Mouse (Mus musculus) heart, postnatal 0 days (tissue): ENCODE results near the gene Baiap2. TPM values are rescaled to one million over a fixed set of nuclear protein-coding genes. Genes with fewer than 3 reads are reported as not detected.

Source experiments
- ATAC-seq: fragments of 200-750 bp; cut with Nextera tagmentation; 2 replicates; pipeline ENCODE4 v1.8.0; 2017; ENCODE audit warnings: low read depth, moderate number of reproducible peaks, moderate library complexity; ENCODE audit not compliant: insufficient read depth
- DNase-seq: peaks from one replicate; pipeline ENCODE4 v3.0.0-alpha.2; 2016; ENCODE audit warnings: low spot score
- H3K27ac ChIP-seq: fragments of 300-500 bp; sonication (generic); 2 replicates; pipeline ENCODE4 v1.5.1; 2014; ENCODE audit warnings: low read depth, mild to moderate bottlenecking
- H3K27me3 ChIP-seq: fragments of 300-500 bp; sonication (generic); 2 replicates; pipeline ENCODE4 v1.6.1; 2014; ENCODE audit warnings: low read length, mixed read lengths; ENCODE audit not compliant: control insufficient read depth, insufficient read depth
- H3K36me3 ChIP-seq: fragments of 300-500 bp; sonication (generic); replicated peaks from 2 replicates; pipeline ENCODE4 v1.6.1; 2014; ENCODE audit warnings: low read length, mixed read lengths; ENCODE audit not compliant: control insufficient read depth, insufficient read depth
- H3K4me1 ChIP-seq: fragments of 300-500 bp; sonication (generic); 2 replicates; pipeline ENCODE4 v1.6.1; 2014; ENCODE audit warnings: antibody characterized with exemption; ENCODE audit not compliant: control insufficient read depth, insufficient read depth
- H3K4me2 ChIP-seq: fragments of 300-500 bp; sonication (generic); 2 replicates; pipeline ENCODE4 v1.6.1; 2014; ENCODE audit warnings: low read depth, mild to moderate bottlenecking, low read length, moderate library complexity
- H3K4me3 ChIP-seq: fragments of 300-500 bp; sonication (generic); 2 replicates; pipeline ENCODE4 v1.5.1; 2014; ENCODE audit warnings: low read depth, low read length
- H3K9ac ChIP-seq: fragments of 300-500 bp; sonication (generic); replicated peaks from 2 replicates; pipeline ENCODE4 v1.6.1; 2014; ENCODE audit warnings: low read depth, low read length, mixed read lengths
- H3K9me3 ChIP-seq: fragments of 300-500 bp; sonication (generic); replicated peaks from 2 replicates; pipeline ENCODE4 v1.6.1; 2016; ENCODE audit warnings: low read length; ENCODE audit not compliant: control insufficient read depth
- CTCF ChIP-seq: IDR thresholded peaks from 2 replicates; pipeline ENCODE4 v1.5.1; 2016; ENCODE audit warnings: antibody characterized with exemption, control low read depth, low read depth
- EP300 ChIP-seq: IDR thresholded peaks from 2 replicates; pipeline ENCODE4 v1.6.1; 2016; ENCODE audit warnings: antibody characterized with exemption, low read depth
- WGBS: fragments of 180-500 bp; shearing (Covaris S2); extraction: QIAGEN DNeasy Blood & Tissue Kit; methylation state at CpG from one replicate; pipeline ENCODE4 v1.1.7; 2014; 5-methylcytosine and 5-hydroxymethylcytosine counted together
- polyA plus RNA-seq: library from polyadenylated mRNA; unstranded; fragments of >200 nt; fragmentation: Nextera tagmentation; extraction: Ambion mirVana; gene quantifications from 2 replicates; pipeline ENCODE4 v1.2.1, GENCODE M21; 2015
- total RNA-seq: library from RNA; depleted of rRNA; stranded (reverse); fragments of >200 nt; gene quantifications from 2 replicates; pipeline ENCODE4 v1.2.3, GENCODE M21; 2014; ENCODE audit warnings: low replicate concordance

Baiap2 gene
- total and polyA plus RNA-seq, 2 experiments from 2014 or later = 8.2 to 22.0 TPM

- no peak overlapping the region for H3K9ac ChIP-seq
- H3K4me2 ChIP-seq = peak overlapping the region; percentile 8
- H3K4me1 ChIP-seq = peaks cover 24% of the 10 kb centered on the region
- peak; percentile 50 for DNase-seq
- peaks cover 14% of the 10 kb centered on the region for H3K27me3 ChIP-seq
- no peak for TF ChIP-seq CTCF
- TF ChIP-seq EP300 = peak; percentile 82
- ATAC-seq = peak; percentile 67
- H3K27ac ChIP-seq = peak overlapping the region; percentile 76
- no peaks in the 10 kb centered on the region for H3K9me3 ChIP-seq
- H3K36me3 ChIP-seq = no peaks in the 10 kb centered on the region
- WGBS = 56% methylated on average over 13 of the region's 13 CpGs
- H3K4me3 ChIP-seq = no peak overlapping the region
Measured at GRCm38 (mm10) chr11:120041191-120042123, 98.9 kb downstream of the Baiap2 start.

DNA sequence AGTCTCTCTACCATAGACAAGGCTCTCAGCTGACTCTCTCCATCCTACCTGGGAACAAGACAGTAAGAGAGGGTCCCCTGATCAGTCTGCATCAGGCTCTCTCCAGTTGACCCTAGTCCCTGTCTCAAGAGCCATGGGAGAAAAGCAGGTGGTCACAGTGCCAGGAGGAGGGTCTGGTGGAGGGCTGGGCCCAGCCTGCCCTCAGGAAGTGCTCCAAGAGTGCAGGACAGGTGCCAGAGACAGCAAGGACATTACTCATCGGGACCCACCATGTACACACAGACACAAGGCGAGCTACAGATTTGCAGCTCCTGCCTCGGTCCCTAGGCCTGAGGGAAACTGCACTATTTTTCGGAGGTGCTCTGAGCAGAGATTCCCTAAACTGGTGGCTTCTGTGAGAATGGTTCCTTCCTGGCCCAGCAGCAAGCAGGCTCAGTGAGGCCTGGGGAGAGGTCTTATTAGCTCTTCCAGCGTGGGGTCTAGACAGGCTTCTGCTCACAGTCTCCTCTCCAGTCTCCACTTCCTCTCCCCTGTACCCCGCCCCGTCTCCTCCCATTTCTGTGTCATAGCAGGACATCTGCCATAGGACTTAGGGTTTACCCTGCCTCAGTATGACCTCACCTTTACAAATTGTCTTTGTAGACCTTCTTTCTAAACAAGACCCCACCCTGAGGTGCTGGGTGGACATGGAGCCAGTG is 99.7 kb downstream of the Baiap2 start:
- Histone ChIP-seq H3K4me2 (no peak overlapping the region), H3K36me3 (no peaks in the 10 kb centered on the region), H3K27ac (peak overlapping the region; percentile 76), H3K4me3 (no peak overlapping the region), H3K4me1 (peaks cover 24% of the 10 kb centered on the region), H3K9ac (no peak overlapping the region), H3K9me3 (no peaks in the 10 kb centered on the region), H3K27me3 (peaks cover 23% of the 10 kb centered on the region)
- ATAC-seq = no peak
- 55% methylated on average over 7 of the region's 7 CpGs for WGBS
- DNase-seq = peak; percentile 16
- no peak for TF ChIP-seq CTCF
- no peak for TF ChIP-seq EP300

DNA sequence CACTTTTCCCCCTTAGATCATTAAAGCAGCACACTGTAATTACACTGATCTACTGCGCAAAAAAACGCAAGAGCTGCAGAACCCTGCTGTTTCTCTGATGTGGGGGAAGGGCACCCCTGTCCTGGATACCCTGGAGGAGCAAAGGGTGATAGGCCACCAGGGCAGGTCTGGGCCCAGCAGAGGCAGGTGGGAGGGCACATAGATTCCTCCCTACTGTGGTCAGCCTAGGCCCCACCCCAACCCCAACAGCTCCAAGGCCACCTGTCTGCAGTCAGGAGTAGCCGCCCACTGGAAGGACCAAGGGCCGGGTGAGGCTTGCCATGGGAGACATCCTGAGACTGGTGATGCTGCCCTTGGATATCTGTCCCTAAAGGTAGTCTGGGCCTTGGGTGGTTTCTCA is 102.8 kb downstream of the Baiap2 start:
- peaks cover 8% of the 10 kb centered on the region for H3K4me1 ChIP-seq
- no peak for TF ChIP-seq EP300
- no peak for TF ChIP-seq CTCF
- H3K27ac ChIP-seq = no peak overlapping the region
- 64% methylated on average over 4 of the region's 4 CpGs for WGBS
- no peak overlapping the region for H3K4me3 ChIP-seq
- H3K9ac ChIP-seq = no peak overlapping the region
- no peaks in the 10 kb centered on the region for H3K9me3 ChIP-seq
- peaks cover 42% of the 10 kb centered on the region for H3K27me3 ChIP-seq
- no peaks in the 10 kb centered on the region for H3K36me3 ChIP-seq
- H3K4me2 ChIP-seq = no peak overlapping the region
- DNase-seq (no peak), ATAC-seq (no peak)

DNA sequence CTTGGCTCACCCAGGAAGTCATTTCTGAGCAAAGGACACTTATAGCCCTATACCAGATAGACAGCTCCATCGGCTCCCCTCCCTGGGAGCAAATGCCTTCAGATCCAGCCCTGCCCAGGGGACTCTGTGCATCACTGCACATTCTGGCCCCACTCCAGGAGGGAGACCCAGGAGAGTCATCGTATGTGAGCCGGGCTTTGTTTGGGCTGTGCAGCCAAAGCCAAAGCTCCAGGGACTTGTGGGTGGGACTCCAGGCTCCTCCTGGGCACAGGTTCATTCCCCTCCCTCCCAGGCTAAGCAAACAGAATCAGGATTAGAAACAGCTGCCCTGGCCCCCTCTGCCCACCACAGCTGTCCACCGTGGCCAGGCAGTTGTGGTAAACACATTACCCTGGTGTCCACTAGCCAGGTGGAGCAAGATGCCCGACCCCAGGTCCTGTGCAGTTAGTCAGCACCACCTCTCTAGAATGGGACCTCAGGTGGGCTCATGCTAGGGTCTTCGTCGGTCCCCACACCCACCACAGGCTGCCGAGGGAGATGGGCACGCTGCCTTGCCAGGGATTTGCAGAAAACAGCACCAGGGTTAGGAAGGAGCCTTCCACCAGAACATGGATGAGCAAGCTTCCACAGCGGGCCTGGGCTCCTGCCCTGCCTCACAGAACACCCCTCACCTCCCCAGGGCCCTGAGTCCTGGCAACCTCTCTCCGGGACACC is 103.4 kb downstream of the Baiap2 start:
- no peak for TF ChIP-seq CTCF
- TF ChIP-seq EP300 = no peak
- no peak overlapping the region for H3K27ac ChIP-seq
- WGBS = 57% methylated on average over 11 of the region's 11 CpGs
- peak overlapping the region; percentile 73 for H3K4me2 ChIP-seq
- no peaks in the 10 kb centered on the region for H3K9me3 ChIP-seq
- DNase-seq (no peak), ATAC-seq (no peak)
- H3K9ac ChIP-seq = 0 out of 2 replicates have a peak overlapping the region, but pooled peaks have one; percentile 34
- peak overlapping the region; percentile 45 for H3K4me3 ChIP-seq
- H3K27me3 ChIP-seq = peaks cover 42% of the 10 kb centered on the region
- H3K4me1 ChIP-seq = peaks cover 4% of the 10 kb centered on the region
- no peaks in the 10 kb centered on the region for H3K36me3 ChIP-seq

DNA sequence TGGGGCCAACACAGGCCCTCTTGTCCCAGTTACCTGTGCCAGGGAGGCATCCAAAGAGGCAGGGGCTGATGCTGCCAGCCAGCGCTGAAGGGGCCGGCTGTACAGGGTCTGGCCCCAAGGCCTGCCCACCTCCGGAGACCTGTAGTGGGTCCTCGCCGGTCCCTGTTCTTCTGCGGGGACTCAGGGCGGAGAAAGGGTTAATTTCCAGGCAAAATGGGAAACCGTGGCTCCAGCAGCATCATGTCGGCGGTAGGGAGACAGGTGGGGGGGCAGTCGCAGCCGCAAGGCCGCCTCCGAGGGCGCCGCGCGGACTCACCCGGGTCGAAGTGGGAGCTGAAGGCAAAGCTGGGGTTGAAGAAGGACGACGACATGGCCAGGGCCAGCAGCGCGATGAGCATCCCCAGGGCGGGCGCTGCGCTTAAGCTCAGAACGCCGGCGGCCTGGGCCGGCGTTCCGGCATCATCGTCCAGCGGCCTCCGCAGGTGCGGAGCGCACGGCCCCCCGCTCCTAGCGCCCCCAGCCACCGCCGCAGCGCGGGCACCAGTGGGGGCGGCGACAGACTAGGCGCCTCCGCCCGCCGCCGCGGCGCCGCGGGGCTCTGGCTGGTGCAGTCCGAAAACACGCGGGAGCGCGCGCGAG is 104.1 kb downstream of the Baiap2 start, which contains the start of gene Aatk:
TSS of gene Aatk (minus strand) at position 615 of the 639 bp plus-strand sequence.
- peak within 1 kb of the TSS; percentile 45 for H3K4me3 ChIP-seq
- ATAC-seq (no peak), DNase-seq (no peak)
- peak within 1 kb of the TSS; percentile 34; the same call in 1 of the 2 replicates for H3K9ac ChIP-seq
- WGBS = 5% methylated on average over 46 of the region's 63 CpGs
- H3K36me3 ChIP-seq = no peaks in the 10 kb centered on the region
- H3K9me3 ChIP-seq = no peaks in the 10 kb centered on the region
- peaks cover 42% of the 10 kb centered on the region for H3K27me3 ChIP-seq
- H3K4me1 ChIP-seq = no peaks in the 10 kb centered on the region
- no peak for TF ChIP-seq CTCF
- TF ChIP-seq EP300 = no peak
- no peak within 1 kb of the TSS for H3K27ac ChIP-seq
- peak within 1 kb of the TSS; percentile 73 for H3K4me2 ChIP-seq
